Mouse (Mus musculus): ENCODE data around the gene Pet117.

GRCm38 (mm10) chr2:144418062-144418461 lies 49.3 kb downstream of the Pet117 start:
- TF ChIP-seq EP300 (IDR thresholded peaks at IDR 0.05; ENCODE audit: low read length) (no peak), RAD21 (IDR thresholded peaks at IDR 0.05; ENCODE audit: low read depth, low read length) (no peak), POLR2A (IDR thresholded peaks at IDR 0.05; ENCODE audit: low read depth, low read length) (no peak), CTCF (conservative IDR thresholded peaks at IDR 0.05 in 1 of 2, IDR thresholded peaks at IDR 0.05 in 1 of 2; ENCODE audit: low read depth in 2 of 2, low read length in 2 of 2) (no peak), ZMIZ1 (IDR thresholded peaks at IDR 0.05; ENCODE audit: low read depth, low read length) (no peak), UBTF (IDR thresholded peaks at IDR 0.05; ENCODE audit: low read depth, low read length) (no peak), TCF12 (IDR thresholded peaks at IDR 0.05; ENCODE audit: low read depth, low read length) (no peak), SMC3 (IDR thresholded peaks at IDR 0.05; ENCODE audit: low read depth, low read length) (no peak)
